Mouse (Mus musculus) heart, embryonic 13.5 days (tissue): ENCODE data around the gene Ccsap. TPM values are rescaled to one million over a fixed set of nuclear protein-coding genes. Genes with fewer than 3 reads are reported as not detected.

ENCODE experiments used
- ATAC-seq: fragments of 200-750 bp; cut with Nextera tagmentation; 2 replicates; pipeline ENCODE4 v1.8.0; 2017; ENCODE audit warnings: moderate TSS enrichment; ENCODE audit not compliant: insufficient number of reproducible peaks, low FRiP score, low TSS enrichment; ENCODE audit errors: extremely low read depth
- H3K27ac ChIP-seq: fragments of 300-500 bp; sonication (generic); replicated peaks from 2 replicates; pipeline ENCODE4 v1.5.1; 2015; ENCODE audit warnings: moderate library complexity, mild to moderate bottlenecking, inconsistent platforms
- H3K27me3 ChIP-seq: fragments of 300-500 bp; sonication (generic); replicated peaks from 2 replicates; pipeline ENCODE4 v1.6.1; 2015; ENCODE audit warnings: mild to moderate bottlenecking, inconsistent platforms
- H3K36me3 ChIP-seq: fragments of 300-500 bp; sonication (generic); 2 replicates; pipeline ENCODE4 v1.6.1; 2015; ENCODE audit warnings: mild to moderate bottlenecking, inconsistent platforms
- H3K4me1 ChIP-seq: fragments of 300-500 bp; sonication (generic); 2 replicates; pipeline ENCODE4 v1.6.1; 2015; ENCODE audit warnings: inconsistent platforms
- H3K4me2 ChIP-seq: fragments of 300-500 bp; sonication (generic); 2 replicates; pipeline ENCODE4 v1.6.1; 2015; ENCODE audit warnings: inconsistent platforms, mild to moderate bottlenecking, moderate library complexity
- H3K4me3 ChIP-seq: fragments of 300-500 bp; sonication (generic); 2 replicates; pipeline ENCODE4 v1.5.1; 2015; ENCODE audit warnings: moderate library complexity, mild to moderate bottlenecking, inconsistent platforms
- H3K9ac ChIP-seq: fragments of 300-500 bp; sonication (generic); 2 replicates; pipeline ENCODE4 v1.6.1; 2015; ENCODE audit warnings: inconsistent platforms, mild to moderate bottlenecking, moderate library complexity
- H3K9me3 ChIP-seq: fragments of 300-500 bp; sonication (generic); 2 replicates; pipeline ENCODE4 v1.6.1; 2016; ENCODE audit warnings: inconsistent platforms
- WGBS: fragments of 180-500 bp; shearing (Covaris S2); methylation state at CpG from one replicate; pipeline ENCODE4 v1.1.7; 2015; ENCODE audit warnings: mixed read lengths; 5-methylcytosine and 5-hydroxymethylcytosine counted together
- polyA plus RNA-seq: library from polyadenylated mRNA; unstranded; fragments of >200 nt; fragmentation: Nextera tagmentation; extraction: Ambion mirVana; gene quantifications from 2 replicates; pipeline ENCODE4 v1.2.1, GENCODE M21; 2015

Gene Ccsap
- polyA plus RNA-seq, 1 experiment from 2014 or later, result 2.5 TPM

GRCm38 (mm10) chr8:123854252-123854651, 5.8 kb downstream of the Ccsap start:
- no peak overlapping the region for H3K9ac ChIP-seq
- no peak overlapping the region for H3K27ac ChIP-seq
- 0 out of 2 replicates have a peak, but pooled peaks cover 2% of the 10 kb centered on the region for H3K36me3 ChIP-seq
- 0 out of 2 replicates have a peak, but pooled peaks cover 5% of the 10 kb centered on the region for H3K9me3 ChIP-seq
- WGBS, result 64% methylated on average over 1 of the region's 1 CpGs
- peaks cover 12% of the 10 kb centered on the region for H3K4me1 ChIP-seq
- ATAC-seq, result no peak
- no peaks in the 10 kb centered on the region for H3K27me3 ChIP-seq
- H3K4me3 ChIP-seq, result no peak overlapping the region
- no peak overlapping the region for H3K4me2 ChIP-seq

- no peak for ATAC-seq
- no peak overlapping the region for H3K9ac ChIP-seq
- no peaks in the 10 kb centered on the region for H3K27me3 ChIP-seq
- 0 out of 2 replicates have a peak, but pooled peaks cover 2% of the 10 kb centered on the region for H3K36me3 ChIP-seq
- 69% methylated on average over 5 of the region's 5 CpGs for WGBS
- no peak overlapping the region for H3K27ac ChIP-seq
- 0 out of 2 replicates have a peak, but pooled peaks cover 5% of the 10 kb centered on the region for H3K9me3 ChIP-seq
- no peaks in the 10 kb centered on the region for H3K4me1 ChIP-seq
- H3K4me2 ChIP-seq, result no peak overlapping the region
- no peak overlapping the region for H3K4me3 ChIP-seq
Measured at GRCm38 (mm10) chr8:123851590-123851989, 8.4 kb downstream of the Ccsap start.

GRCm38 (mm10) chr8:123849352-123849751, 10.7 kb downstream of the Ccsap start:
- 80% methylated on average over 4 of the region's 4 CpGs for WGBS
- H3K9ac ChIP-seq, result no peak overlapping the region

GRCm38 (mm10) chr8:123847546-123847945, 12.5 kb downstream of the Ccsap start:
- no peaks in the 10 kb centered on the region for H3K27me3 ChIP-seq
- no peaks in the 10 kb centered on the region for H3K4me1 ChIP-seq
- H3K4me3 ChIP-seq, result no peak overlapping the region
- H3K9me3 ChIP-seq, result no peaks in the 10 kb centered on the region
- 58% methylated on average over 3 of the region's 3 CpGs for WGBS
- H3K4me2 ChIP-seq, result no peak overlapping the region
- peaks cover 3% of the 10 kb centered on the region; the same call in 1 of the 2 replicates for H3K36me3 ChIP-seq
- H3K27ac ChIP-seq, result no peak overlapping the region
- no peak overlapping the region for H3K9ac ChIP-seq
- ATAC-seq, result no peak

More at GRCm38 (mm10) chr8:123849352-123849751, 10.7 kb downstream of the Ccsap start:
- ATAC-seq, result no peak
- Histone ChIP-seq H3K4me1 (no peaks in the 10 kb centered on the region), H3K9me3 (no peaks in the 10 kb centered on the region), H3K4me3 (no peak overlapping the region), H3K36me3 (peaks cover 3% of the 10 kb centered on the region; the same call in 1 of the 2 replicates), H3K27me3 (no peaks in the 10 kb centered on the region), H3K4me2 (no peak overlapping the region), H3K27ac (no peak overlapping the region)

GRCm38 (mm10) chr8:123846509-123846908, 13.5 kb downstream of the Ccsap start:
- ATAC-seq, result no peak
- H3K4me2 ChIP-seq, result no peak overlapping the region
- H3K27me3 ChIP-seq, result no peaks in the 10 kb centered on the region
- no peak overlapping the region for H3K4me3 ChIP-seq
- H3K36me3 ChIP-seq, result peaks cover 10% of the 10 kb centered on the region
- no peaks in the 10 kb centered on the region for H3K4me1 ChIP-seq
- no peak overlapping the region for H3K27ac ChIP-seq
- 85% methylated on average over 12 of the region's 12 CpGs for WGBS
- H3K9ac ChIP-seq, result no peak overlapping the region
- no peaks in the 10 kb centered on the region for H3K9me3 ChIP-seq

- Histone ChIP-seq H3K4me3 (no peak overlapping the region), H3K27ac (no peak overlapping the region), H3K9ac (no peak overlapping the region), H3K9me3 (no peaks in the 10 kb centered on the region), H3K36me3 (peaks cover 11% of the 10 kb centered on the region), H3K27me3 (no peaks in the 10 kb centered on the region), H3K4me2 (no peak overlapping the region), H3K4me1 (no peaks in the 10 kb centered on the region)
- 83% methylated on average over 10 of the region's 10 CpGs for WGBS
- no peak for ATAC-seq
Measured at GRCm38 (mm10) chr8:123845991-123846390, 14.0 kb downstream of the Ccsap start.

GRCm38 (mm10) chr8:123845114-123845513, 14.9 kb downstream of the Ccsap start:
- Histone ChIP-seq H3K27me3 (no peaks in the 10 kb centered on the region), H3K9me3 (no peaks in the 10 kb centered on the region), H3K27ac (no peak overlapping the region), H3K36me3 (peaks cover 11% of the 10 kb centered on the region), H3K9ac (no peak overlapping the region), H3K4me3 (no peak overlapping the region), H3K4me1 (no peaks in the 10 kb centered on the region), H3K4me2 (no peak overlapping the region)
- 86% methylated on average over 13 of the region's 13 CpGs for WGBS
- ATAC-seq, result no peak

GRCm38 (mm10) chr8:123844341-123844740, 15.7 kb downstream of the Ccsap start:
- Histone ChIP-seq H3K27ac (no peak overlapping the region), H3K4me2 (no peak overlapping the region), H3K9me3 (no peaks in the 10 kb centered on the region), H3K27me3 (no peaks in the 10 kb centered on the region), H3K4me3 (no peak overlapping the region), H3K36me3 (peaks cover 11% of the 10 kb centered on the region), H3K4me1 (no peaks in the 10 kb centered on the region), H3K9ac (no peak overlapping the region)
- ATAC-seq, result no peak
- WGBS, result 69% methylated on average over 7 of the region's 7 CpGs

- 86% methylated on average over 12 of the region's 12 CpGs for WGBS
- no peak overlapping the region for H3K27ac ChIP-seq
- no peak overlapping the region for H3K4me3 ChIP-seq
- no peak overlapping the region for H3K4me2 ChIP-seq
- ATAC-seq, result no peak
- no peaks in the 10 kb centered on the region for H3K27me3 ChIP-seq
- no peaks in the 10 kb centered on the region for H3K4me1 ChIP-seq
- H3K36me3 ChIP-seq, result peaks cover 21% of the 10 kb centered on the region
- no peaks in the 10 kb centered on the region for H3K9me3 ChIP-seq
- no peak overlapping the region for H3K9ac ChIP-seq
Measured at GRCm38 (mm10) chr8:123842086-123842485, 17.9 kb downstream of the Ccsap start.

- Histone ChIP-seq H3K36me3 (peaks cover 27% of the 10 kb centered on the region), H3K27ac (no peak overlapping the region), H3K4me3 (no peak overlapping the region), H3K4me1 (no peaks in the 10 kb centered on the region), H3K27me3 (no peaks in the 10 kb centered on the region), H3K9ac (no peak overlapping the region), H3K4me2 (no peak overlapping the region), H3K9me3 (no peaks in the 10 kb centered on the region)
- ATAC-seq, result no peak
- 81% methylated on average over 15 of the region's 15 CpGs for WGBS
Measured at GRCm38 (mm10) chr8:123840578-123841345, 19.2 kb downstream of the Ccsap start.

- Histone ChIP-seq H3K4me3 (no peak overlapping the region), H3K4me1 (no peaks in the 10 kb centered on the region), H3K4me2 (no peak overlapping the region), H3K27me3 (no peaks in the 10 kb centered on the region), H3K27ac (no peak overlapping the region), H3K9ac (no peak overlapping the region), H3K9me3 (no peaks in the 10 kb centered on the region), H3K36me3 (peaks cover 44% of the 10 kb centered on the region)
- 58% methylated on average over 9 of the region's 9 CpGs for WGBS
- ATAC-seq, result no peak
Measured at GRCm38 (mm10) chr8:123838496-123838895, 21.5 kb downstream of the Ccsap start.

- no peak overlapping the region for H3K9ac ChIP-seq
- H3K4me3 ChIP-seq, result no peak overlapping the region
- no peak for ATAC-seq
- H3K4me2 ChIP-seq, result no peak overlapping the region
- H3K36me3 ChIP-seq, result peaks cover 56% of the 10 kb centered on the region
- no peaks in the 10 kb centered on the region for H3K27me3 ChIP-seq
- H3K9me3 ChIP-seq, result no peaks in the 10 kb centered on the region
- no peak overlapping the region for H3K27ac ChIP-seq
- WGBS, result 87% methylated on average over 6 of the region's 6 CpGs
- H3K4me1 ChIP-seq, result no peaks in the 10 kb centered on the region
Measured at GRCm38 (mm10) chr8:123836354-123836753, 23.7 kb downstream of the Ccsap start.
